Mouse (Mus musculus) testis, postnatal 10 days (tissue): ENCODE measurements around the gene Eif2b2.

ENCODE experiments used
- DNase-seq: peaks from one replicate; pipeline ENCODE4 v3.0.0; 2021; ENCODE audit warnings: low spot score

Gene Eif2b2

DNA sequence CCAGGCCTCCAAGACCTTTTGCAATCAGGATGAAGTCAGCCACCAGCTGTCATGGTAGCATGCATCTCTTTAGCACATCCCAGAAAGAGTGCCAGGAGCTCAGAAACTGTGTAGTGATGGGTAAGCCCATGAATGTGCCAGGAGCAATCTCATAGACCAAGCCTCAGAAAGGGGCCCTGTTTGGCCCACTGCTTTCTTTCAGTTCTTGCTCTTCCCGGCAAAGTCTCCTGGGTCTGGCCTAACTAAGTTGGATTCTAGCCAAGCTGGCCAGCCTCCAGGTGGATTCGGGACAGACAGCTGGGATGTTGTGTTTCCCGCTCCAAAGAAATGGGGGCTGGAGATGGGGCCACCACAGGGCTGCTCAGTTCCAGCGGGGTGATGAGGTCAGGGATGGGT lies 24.7 kb upstream of the Eif2b2 start:
- DNase-seq = peak; percentile 92

DNA sequence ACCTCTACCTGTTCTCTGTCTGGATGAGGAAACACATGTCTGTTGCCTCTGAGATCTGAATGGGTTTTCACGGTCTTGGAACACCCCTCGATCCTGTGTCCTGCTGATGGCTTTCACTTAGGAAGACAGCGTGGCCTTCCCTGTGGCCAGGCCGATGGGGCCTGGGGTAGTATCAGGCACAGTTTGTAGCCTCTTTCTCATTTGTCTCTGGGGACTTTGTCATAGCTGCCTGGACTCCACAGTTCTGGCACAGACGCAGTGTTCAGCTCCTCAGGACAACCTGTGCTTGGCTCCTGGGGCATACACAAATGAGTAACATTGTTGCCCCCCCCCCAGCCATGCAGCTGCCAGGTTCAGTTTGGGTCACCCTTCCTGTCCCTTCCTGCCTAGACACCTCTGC lies 24.2 kb upstream of the Eif2b2 start:
- no peak for DNase-seq

DNA sequence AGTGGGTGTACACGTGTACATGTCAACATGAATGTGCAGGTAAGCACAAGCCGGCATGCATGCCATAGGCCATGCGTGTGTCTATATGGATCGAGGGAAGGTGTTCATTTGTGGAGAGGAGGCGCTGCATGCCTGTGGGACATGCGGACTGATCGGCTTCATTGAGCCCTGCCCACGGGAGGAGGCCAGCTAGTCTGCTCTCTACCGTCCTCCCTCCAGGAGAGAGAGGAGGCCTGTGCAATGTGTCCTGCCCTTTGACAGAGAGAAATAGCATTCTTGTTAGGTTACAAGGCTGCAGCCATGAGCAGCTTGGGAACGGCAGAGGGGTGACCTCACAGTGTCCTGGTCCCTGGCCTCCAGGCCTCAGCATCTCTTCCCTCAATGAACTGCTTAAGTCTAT lies 23.1 kb upstream of the Eif2b2 start:
- DNase-seq = peak; percentile 43

DNA sequence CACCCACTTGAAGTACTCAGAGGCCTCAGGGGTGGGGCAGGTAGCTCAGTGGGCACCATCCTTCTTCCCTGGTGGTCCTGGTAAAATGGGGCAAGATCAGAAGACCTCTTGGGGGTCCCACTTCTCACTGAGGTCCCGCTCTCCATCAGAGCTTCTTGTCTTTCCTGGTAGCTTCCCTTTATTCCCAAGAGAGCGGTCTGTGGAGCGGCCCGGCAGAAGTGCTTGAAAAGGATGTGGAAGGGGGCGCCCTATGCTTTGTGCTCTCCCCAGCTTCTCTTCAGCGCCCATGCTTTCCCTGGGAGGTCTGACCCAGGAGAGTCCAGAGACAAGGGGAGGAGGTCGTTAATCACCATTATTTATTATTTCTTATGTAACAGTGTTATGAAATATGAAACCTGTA lies 21.9 kb upstream of the Eif2b2 start:
- DNase-seq = no peak

DNA sequence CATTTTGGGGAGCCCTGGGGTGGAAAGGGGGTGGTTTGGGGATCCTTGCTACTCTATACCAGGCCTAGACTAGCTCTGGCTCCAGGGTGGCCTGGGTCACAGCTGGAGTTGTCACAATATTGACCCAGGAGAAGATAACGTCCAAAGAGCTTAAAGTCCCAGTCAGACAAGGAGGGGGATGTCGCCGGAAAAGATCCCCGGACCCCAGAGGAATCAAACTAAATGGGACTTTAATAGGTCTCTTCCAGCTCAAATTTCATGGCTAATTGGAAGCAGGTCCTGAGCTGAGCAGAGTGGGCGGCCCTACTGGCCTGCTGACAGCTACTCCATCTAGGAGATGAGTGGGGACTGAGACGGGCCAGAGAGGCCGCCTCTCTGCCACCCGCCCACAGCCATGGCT lies 21.3 kb upstream of the Eif2b2 start:
- DNase-seq = no peak

DNA sequence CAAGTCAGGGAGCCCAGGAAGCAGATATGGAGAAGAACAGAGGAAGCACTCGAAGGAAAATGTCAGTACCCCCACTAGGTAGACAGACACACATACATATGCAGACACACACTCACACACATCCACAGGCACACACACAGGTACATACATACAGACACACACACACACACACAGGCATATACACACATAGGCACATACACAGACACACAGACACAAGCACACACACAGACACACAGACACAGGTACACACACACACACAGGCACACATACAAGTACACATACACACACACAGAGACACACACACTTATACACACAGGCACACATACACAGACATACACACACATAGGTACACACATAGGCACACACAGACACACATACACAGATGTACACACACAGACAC lies 19.3 kb upstream of the Eif2b2 start:
- DNase-seq = no peak

DNA sequence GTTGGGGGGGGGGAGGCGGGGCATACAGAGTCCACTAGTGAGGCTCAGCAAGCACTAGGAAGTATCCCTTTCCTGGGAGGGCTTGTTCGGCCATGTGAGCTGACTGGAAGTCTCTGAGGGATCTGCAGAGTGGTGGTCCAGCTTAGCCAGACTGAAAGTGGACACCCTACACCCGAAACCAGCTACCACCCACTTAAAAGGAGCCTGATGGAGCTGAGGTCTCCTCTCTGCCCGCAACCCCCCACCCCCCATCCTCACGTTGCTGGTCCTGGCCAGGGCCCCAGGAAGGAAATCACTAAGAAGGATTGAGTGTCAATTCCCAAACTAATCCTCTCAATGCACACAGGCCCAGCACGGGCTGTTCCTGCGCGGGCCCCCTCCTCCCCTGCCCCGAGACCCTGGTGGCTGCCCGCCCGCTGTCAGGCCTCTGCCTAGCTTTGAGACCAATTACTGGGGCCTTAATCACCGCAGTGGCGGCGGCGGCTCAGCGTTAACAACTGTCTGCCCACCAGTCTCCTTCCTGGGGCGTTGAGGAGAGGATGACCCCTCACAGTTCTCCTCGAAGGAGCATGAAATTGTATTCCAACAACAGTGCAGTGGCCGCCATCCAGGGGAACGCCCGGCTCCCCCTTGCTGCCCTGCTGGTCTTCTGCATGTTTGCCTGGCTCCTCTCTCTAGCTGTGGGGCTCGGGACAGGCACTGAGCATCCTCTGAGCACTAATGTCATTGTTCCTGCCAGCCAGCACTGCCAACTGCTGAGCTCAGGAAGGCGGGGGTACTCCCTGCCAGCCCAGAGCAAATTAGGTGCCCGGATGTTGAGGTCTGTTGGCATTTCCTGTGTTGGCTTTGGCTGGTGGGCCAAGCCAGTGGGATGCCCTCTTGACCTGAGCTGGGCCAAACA lies 18.1 kb upstream of the Eif2b2 start:
- no peak for DNase-seq

DNA sequence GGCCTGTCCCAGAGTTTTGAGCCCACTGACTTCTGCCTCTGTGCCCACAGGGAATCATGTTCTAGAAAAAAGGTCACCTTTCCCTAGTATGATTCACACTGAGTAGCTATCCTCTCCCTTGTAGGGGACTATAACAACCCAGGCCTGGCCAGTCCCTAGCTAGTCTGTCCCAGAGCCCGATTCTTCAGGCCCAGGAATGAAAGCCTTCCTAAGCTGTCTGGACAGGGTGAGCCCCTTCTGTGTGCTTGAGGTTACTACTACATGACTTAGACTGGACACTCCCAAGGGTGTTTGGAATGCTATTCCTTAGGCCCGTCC lies 17.5 kb upstream of the Eif2b2 start:
- DNase-seq = no peak

DNA sequence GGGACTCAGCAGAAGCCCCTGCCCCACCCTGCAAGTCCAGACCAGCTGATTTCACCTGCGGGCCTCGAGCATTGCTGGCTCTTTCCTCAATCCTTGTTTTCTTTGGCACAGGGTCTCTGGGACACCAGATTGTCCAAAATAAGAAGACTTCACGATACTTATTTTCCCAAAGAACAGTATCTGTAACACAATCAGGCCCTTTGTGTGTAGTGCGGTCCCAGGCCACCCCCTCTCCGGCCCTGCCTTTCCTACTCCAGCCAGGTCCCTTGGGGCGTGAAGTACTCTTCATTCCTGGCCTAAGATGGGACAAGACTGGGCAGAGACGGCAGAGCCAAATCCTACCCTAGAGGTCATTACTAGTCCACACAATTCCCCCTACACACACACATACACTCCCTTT lies 17.1 kb upstream of the Eif2b2 start:
- no peak for DNase-seq

DNA sequence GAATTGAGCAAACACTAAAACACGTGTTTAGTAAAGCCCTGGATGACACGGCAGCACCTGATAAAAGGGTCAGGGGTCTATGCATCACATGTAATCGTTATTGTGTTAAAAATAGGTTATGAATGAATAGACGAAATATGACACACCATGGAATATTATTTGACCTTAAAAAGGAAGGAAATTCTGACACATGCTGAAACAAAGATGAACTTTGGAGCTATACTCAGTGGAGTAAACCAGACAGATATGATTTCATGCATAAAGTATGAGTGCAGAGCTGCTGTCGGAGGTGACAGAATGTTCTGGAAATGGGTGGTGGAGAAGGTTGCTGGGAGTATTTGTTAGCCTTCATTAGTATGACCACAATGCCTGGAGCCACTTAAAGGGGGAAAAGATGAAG lies 15.6 kb upstream of the Eif2b2 start:
- DNase-seq = no peak

DNA sequence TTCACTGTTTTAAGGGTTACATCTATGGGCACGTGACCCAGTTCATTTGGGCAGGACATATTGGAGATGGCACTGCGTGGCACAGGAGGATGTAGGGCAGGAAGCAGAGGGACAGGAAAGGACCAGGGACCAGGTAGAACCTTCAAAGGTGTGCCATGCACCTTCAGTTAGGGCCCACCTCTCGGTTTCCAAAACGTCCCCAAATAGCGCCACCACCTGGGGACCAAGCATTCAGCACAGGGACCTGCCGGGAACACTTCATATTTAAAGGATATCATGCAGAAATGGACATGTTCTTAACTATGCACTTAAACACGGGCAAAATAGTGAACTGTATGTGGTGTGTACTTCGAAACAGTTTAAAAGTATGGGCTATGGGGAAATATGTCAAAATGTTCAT lies 15.2 kb upstream of the Eif2b2 start:
- no peak for DNase-seq

DNA sequence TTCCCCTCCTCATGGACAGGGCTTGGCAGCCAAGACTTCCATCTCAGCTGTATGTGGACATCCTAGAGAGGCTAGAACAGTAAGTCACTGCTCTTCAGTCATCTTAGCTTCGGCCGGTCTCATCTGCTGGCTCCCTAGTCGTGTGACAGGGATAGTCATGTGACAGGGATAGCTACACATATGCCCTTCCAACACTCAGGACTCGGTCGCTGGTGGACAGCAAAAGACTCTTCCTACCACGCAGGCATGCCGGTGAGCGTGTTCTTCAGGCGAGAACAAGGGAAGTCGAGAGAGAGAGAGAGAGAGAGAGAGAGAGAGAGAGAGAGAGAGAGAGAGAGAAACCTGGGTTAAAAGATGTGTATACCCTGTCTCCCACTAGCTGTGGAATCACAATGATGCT lies 13.9 kb upstream of the Eif2b2 start:
- no peak for DNase-seq

DNA sequence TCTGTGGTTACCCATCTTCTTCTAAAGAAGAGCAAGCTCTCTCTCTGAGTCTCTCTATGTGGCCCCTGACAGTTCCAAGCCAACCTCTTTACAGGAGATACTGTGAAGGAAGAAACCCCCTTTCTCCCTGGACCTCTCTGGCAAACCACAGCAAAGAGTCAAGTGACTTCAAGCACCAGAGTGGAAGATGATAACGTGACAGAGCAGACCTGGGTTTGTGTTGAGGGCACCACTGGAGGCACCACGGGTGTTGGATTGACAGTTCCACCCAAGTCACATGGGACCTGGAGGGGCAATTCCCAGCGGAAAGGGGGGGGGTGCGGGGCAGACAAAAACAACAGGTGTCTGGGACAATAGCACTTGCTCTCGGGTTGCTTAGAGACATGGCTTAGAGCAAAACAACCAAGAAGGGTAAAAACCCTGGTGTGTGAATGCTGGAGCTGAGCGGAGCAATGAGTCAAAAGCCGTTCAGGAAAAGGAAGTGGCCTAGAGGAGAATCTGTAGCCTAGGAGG lies 10.5 kb upstream of the Eif2b2 start:
- DNase-seq = no peak

DNA sequence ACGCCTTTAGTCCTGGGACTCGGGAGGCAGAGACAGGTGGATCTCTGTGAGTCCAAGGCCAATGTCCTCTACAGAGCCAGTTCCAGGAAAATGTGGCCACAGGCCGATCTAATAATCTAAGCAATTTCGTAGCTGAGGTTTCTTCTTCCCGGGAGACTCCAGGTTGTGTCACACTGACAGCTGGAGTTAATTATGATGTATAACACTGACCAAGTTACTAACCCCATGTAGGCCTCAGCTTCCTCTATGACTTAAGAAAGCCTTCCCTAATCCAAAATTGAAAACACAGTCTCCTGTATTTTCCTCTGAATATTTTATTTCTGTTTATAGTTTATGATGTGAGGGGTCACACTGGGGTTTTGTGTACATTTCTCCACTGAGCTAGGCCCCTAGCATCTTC lies 4.2 kb upstream of the Eif2b2 start:
- DNase-seq = no peak

DNA sequence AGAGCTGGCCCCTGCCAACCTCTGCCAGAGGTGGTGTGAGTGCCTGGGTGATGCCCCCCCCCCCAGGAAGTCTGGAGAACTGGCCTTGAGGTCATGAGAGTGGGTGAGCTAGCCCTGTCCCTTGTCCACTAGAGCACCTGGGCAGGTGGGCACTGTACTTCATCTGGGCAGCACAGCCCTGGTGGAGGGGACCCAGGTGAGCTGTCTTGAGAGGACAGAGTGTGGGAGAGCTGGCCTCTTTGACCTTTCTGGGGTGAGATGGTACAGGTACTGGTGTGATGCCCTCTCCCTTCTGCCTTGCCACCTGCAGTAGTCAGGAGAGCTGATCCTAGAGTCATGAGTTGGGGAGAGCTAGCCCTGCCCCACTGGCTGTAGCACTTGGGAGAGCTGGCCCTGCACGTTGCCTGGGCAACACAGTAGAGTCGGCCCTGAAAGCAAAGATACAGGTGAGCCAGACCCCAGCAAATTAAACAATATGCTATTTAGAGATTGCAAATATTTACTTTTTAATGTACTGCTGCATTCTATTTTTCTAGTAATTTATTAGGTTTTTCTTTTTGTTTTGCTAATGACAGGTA lies 1.5 kb upstream of the Eif2b2 start:
- no peak for DNase-seq

DNA sequence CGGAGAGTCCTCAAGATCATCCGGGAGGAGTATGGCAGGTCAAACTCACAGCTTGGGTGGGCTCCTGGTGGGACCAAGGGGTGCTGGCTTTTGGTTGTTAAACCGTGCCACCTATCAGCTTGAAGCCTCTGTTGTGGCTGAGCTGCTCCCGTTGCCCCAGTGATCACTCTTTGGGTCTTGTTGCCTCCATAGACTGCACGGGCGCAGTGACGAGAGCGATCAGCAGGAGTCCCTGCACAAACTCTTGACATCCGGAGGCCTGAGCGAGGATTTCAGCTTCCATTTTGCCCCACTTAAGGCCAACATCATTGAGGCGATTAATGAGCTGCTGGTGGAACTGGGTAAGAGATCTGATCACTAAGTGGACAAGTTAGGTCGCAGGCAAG lies 617 bp downstream of the Eif2b2 start:
- no peak for DNase-seq

DNA sequence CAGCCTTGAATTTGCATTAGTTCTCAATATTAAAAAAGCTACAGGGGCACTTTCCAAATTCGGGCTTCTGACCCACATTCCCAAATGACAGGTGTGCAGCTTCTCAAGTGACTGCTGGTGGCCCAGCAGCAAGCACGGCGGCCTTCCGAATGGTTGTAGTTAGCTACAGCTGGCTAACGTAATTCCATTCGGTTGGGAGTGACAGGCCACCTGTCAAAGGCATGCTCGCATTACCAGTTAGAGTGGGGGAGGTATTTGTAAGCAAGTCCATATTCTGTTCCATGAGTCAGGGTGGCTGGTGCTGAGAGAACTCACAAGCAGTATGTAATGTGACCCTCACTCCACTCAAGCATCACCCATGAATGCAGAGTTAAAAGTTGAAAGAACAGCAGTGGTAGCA lies 7.9 kb downstream of the Eif2b2 start:
- no peak for DNase-seq

DNA sequence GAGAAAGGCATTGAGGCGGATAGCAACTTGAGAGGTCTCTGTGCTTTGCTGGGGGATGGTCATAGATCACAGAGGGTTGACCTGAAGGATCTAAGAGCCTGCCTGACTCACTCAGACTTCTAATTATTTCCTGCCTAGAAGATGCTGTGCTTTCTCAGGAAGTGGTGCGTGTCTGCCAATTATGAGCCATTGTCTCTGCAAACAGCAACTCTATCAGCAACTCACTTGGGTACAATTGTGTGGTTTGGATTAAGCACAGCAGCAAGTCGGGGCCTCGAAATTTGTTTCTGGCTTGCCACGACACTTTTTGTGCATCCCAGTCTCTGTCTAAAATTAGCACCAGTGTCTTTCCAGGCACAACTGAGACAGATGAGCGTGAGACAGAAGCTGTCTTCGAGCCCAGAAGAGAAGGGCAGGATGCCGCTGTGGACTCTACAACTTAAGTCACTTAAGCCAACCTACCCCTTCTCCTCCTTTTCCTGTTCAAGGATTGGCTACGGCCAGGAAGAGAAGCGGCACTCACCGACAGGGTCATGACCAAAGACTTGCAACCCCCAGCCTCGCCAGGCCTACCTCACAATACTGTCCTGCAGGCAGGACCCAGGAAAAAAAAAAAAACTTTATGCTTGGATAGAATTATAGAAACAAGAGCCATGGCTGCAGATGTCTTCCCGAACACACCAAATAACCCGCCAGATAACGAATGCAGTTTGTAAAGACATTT lies 8.8 kb downstream of the Eif2b2 start:
- DNase-seq = no peak

DNA sequence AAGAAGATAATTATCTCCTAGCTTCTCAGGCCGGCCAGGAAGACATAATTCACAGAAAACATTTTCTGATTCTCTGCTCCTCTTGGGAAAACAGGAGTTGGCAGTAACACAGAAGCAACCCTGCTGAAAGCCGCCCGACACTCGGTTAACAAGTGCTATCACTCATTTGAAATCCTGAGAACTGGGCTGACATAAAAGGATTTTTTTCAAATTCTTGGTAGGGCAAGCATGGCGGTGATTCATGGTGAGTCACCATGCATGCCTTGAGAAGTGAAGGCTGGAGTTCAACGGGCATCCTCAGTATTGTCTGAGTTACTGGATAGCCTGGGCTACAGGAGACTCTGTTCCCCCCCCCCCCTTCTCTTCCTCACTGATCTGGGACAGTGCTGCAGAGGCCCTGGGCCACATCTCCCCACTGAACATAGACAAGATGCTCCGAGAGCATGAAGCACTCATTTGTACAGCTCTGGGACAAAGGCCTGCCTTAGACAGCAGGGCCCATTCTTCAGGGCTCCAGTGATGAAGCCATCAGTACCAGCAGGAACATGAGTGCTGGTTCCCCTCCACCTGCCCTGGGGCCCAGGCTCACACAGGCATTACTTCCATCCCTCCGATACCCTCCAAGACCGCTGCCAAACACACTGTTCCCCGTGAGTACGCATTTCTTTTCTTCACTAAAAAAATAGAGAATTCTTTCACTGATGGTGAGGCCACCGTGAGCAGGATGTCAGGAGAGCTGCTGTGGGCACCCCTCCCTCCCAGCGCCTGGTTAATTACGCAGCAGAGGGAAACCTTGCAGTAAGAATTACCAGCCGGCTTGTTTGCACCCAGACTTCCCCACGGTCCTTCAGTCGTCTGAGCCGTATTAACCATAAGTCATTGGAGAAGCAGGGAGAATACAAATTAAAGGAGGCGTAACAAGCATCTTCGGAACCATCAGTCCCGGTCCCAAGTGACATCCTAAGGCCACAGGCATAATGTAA lies 14.4 kb downstream of the Eif2b2 start:
- DNase-seq = no peak

DNA sequence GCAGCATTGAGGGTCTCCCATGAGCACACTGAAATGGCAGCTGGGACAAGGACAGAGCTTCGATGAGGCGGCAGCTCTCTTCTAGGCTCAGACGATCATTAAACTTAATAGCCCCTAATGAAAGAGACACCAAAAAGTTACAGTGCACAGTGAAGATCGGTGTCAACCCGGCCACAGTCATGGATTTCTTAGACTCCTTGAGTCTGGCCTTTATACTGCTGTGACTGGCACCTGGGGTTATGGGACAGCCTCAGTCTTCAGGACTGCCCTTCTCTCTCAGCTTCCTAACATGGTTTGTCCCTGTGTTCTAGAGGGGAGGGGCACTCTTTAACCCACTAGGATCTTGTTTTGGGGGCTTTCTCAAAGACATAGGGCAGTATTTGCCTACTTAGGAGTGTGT lies 18.3 kb downstream of the Eif2b2 start:
- DNase-seq = no peak

DNA sequence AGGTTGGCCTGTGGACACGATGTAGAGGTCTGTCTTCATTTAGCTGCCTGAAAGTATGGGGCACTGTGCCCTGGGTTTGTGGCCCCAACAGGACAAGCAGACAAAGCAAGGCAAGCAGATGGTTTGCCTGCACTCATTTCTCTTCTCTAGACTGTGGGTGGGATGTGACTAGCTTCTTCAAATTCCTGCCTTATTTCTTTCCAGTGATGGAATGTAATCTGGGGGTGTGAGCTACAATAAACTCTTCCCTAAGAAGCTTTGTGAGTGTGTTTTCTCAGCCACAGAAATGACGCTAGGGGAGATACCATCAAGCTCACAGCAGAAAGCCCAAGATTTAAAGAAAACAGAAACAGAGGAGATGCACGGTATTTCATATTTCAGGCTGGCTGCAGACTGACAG lies 32.8 kb downstream of the Eif2b2 start:
- no peak for DNase-seq
